Mouse (Mus musculus): ENCODE data around the gene Zdhhc14. TPM values are rescaled to one million over a fixed set of nuclear protein-coding genes. Genes with fewer than 3 reads are reported as not detected.
A peak's percentile ranks its signal among the peaks of the same experiment; 100 is the strongest.

The Zdhhc14 gene
- polyA plus RNA-seq, 1 experiment from 2014 or later: 13.4 TPM

DNA sequence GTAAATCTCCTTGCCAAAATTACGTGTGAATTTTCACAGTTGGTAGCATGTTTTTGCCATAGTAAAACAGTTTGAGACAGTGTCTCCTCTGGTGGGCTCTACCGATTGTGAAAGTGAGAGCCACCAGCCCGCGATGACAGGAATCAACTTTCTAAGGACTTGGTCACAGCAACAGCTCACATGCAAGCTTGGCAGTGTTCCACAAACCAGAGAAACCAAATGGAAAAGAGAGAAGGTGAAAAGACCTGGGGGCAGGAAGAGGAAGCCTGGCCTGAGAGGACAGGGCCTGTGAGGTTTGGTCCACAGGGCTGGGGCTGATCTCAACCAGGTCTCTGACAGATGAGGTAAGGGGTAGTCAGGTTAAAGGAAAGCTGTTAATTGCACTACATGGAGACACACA lies 195.5 kb downstream of the Zdhhc14 start:
- Histone ChIP-seq H3K4me2 (no peak overlapping the region), H3K36me3 (no peaks in the 10 kb centered on the region), H3K4me3 (replicated peaks) (no peak overlapping the region), H3K27ac (replicated peaks) (no peak overlapping the region), H3K27me3 (replicated peaks) (no peaks in the 10 kb centered on the region), H3K9ac (replicated peaks) (no peak overlapping the region), H3K9me3 (replicated peaks) (no peaks in the 10 kb centered on the region), H3K4me1 (no peaks in the 10 kb centered on the region)
- WGBS: 80% methylated on average over 4 of the region's 4 CpGs
- ATAC-seq (ENCODE audit: low FRiP score): no peak

DNA sequence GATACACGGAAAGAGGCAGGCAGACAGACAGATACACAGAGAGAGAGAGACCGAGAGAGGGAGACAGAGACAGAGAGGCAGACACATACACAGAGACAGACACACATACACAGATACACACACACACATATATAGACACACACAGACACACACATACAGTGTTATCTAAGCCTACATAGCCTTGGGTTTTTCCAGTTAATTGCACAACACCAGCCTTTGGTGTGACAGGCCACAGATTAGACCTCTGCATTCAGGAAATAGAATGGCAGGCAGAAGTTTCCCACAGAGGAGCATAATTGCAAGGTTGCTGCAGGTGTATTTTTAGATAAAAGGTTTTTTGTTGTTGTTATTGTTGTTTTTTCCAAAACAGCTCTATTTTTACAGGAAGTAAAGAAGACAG lies 195.9 kb downstream of the Zdhhc14 start:
- 96% methylated on average over 2 of the region's 2 CpGs for WGBS
- Histone ChIP-seq H3K9me3 (replicated peaks) (no peaks in the 10 kb centered on the region), H3K27ac (replicated peaks) (no peak overlapping the region), H3K9ac (replicated peaks) (no peak overlapping the region), H3K4me2 (no peak overlapping the region), H3K27me3 (replicated peaks) (no peaks in the 10 kb centered on the region), H3K4me1 (no peaks in the 10 kb centered on the region), H3K36me3 (no peaks in the 10 kb centered on the region), H3K4me3 (replicated peaks) (no peak overlapping the region)
- ATAC-seq (ENCODE audit: low FRiP score): no peak

- Histone ChIP-seq H3K27ac (replicated peaks) (no peak overlapping the region), H3K9ac (replicated peaks) (no peak overlapping the region), H3K4me3 (replicated peaks) (no peak overlapping the region), H3K36me3 (no peaks in the 10 kb centered on the region), H3K9me3 (replicated peaks) (no peaks in the 10 kb centered on the region), H3K27me3 (replicated peaks) (no peaks in the 10 kb centered on the region), H3K4me1 (no peaks in the 10 kb centered on the region), H3K4me2 (no peak overlapping the region)
- ATAC-seq (ENCODE audit: low FRiP score): no peak
Observed at GRCm38 (mm10) chr17:5688669-5689068, 196.3 kb downstream of the Zdhhc14 start.

- Histone ChIP-seq H3K27ac (replicated peaks) (no peak overlapping the region), H3K9ac (replicated peaks) (no peak overlapping the region), H3K4me1 (no peaks in the 10 kb centered on the region), H3K4me3 (replicated peaks) (no peak overlapping the region), H3K9me3 (replicated peaks) (no peaks in the 10 kb centered on the region), H3K36me3 (no peaks in the 10 kb centered on the region), H3K27me3 (replicated peaks) (no peaks in the 10 kb centered on the region), H3K4me2 (no peak overlapping the region)
- 77% methylated on average over 8 of the region's 8 CpGs for WGBS
- ATAC-seq (ENCODE audit: low FRiP score): no peak
Observed at GRCm38 (mm10) chr17:5690746-5691535, 198.6 kb downstream of the Zdhhc14 start.

GRCm38 (mm10) chr17:5692661-5693060 lies 200.3 kb downstream of the Zdhhc14 start:
- WGBS: 83% methylated on average over 3 of the region's 3 CpGs
- H3K27me3 ChIP-seq (replicated peaks): no peaks in the 10 kb centered on the region
- no peaks in the 10 kb centered on the region for H3K4me1 ChIP-seq
- H3K27ac ChIP-seq (replicated peaks): no peak overlapping the region
- H3K9me3 ChIP-seq (replicated peaks): no peaks in the 10 kb centered on the region
- no peak for ATAC-seq (ENCODE audit: low FRiP score)
- no peak overlapping the region for H3K9ac ChIP-seq (replicated peaks)
- no peaks in the 10 kb centered on the region for H3K36me3 ChIP-seq
- H3K4me3 ChIP-seq (replicated peaks): no peak overlapping the region
- no peak overlapping the region for H3K4me2 ChIP-seq

DNA sequence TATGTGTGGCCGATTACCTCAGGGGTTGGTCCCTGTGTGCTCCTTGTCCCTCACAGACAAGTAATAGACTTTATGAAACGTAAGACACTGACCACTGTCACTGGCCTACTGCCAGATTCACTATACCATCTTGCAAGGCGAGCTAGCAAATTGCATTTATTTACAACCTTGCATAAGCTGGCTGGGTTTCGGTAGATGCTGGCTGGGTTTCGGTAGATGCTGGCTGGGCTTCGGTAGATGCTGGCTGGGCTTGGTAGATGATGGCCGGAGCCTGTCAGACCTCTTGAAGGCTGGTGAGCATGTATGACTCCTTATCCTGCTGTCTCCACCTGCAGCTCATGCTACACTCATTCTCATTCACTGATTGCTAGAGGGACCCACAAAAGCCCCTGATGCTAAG lies 200.9 kb downstream of the Zdhhc14 start:
- Histone ChIP-seq H3K27ac (replicated peaks) (no peak overlapping the region), H3K36me3 (no peaks in the 10 kb centered on the region), H3K4me1 (peaks cover 2% of the 10 kb centered on the region; the same call in 1 of the 2 replicates), H3K9me3 (replicated peaks) (no peaks in the 10 kb centered on the region), H3K27me3 (replicated peaks) (no peaks in the 10 kb centered on the region), H3K4me2 (no peak overlapping the region), H3K4me3 (replicated peaks) (no peak overlapping the region), H3K9ac (replicated peaks) (no peak overlapping the region)
- ATAC-seq (ENCODE audit: low FRiP score): no peak
- 82% methylated on average over 7 of the region's 7 CpGs for WGBS

DNA sequence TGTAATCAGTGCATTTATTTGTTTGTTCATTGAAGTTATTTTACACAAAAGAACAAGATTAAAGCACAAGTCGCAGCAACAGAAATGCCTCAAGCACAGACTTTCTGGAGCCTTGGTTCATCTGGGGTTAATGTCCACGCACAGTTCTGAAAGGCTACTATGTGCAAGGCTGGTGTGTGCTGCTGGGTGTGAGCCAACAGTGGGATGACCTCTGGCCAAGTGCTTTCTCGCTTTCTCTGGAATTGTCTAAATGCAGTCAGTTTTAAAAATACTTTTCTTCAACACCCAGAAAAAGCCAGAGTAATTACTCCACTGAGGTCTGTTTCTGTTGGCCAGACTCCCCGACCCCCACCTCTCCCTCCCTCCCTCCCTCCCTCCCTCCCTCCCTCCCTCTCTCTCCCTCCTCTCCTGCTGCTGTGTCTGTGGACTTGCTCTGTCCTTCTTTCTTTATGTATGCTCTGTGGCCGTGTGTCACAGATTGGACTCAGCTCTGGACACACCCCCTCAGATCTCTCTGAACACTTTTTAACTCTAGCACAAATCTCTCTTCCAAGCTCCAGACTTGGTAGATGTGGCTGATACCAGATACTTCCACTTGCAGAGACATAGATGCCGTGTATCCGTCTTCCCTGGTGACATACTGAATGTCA lies 206.2 kb downstream of the Zdhhc14 start:
- Histone ChIP-seq H3K9me3 (replicated peaks) (no peaks in the 10 kb centered on the region), H3K9ac (replicated peaks) (no peak overlapping the region), H3K27me3 (replicated peaks) (no peaks in the 10 kb centered on the region), H3K27ac (replicated peaks) (0 out of 2 replicates have a peak overlapping the region, but pooled peaks have one; percentile 25), H3K4me3 (replicated peaks) (no peak overlapping the region), H3K36me3 (no peaks in the 10 kb centered on the region), H3K4me1 (peaks cover 4% of the 10 kb centered on the region; the same call in 1 of the 2 replicates), H3K4me2 (no peak overlapping the region)
- no peak for ATAC-seq (ENCODE audit: low FRiP score)
- 51% methylated on average over 7 of the region's 7 CpGs for WGBS

GRCm38 (mm10) chr17:5710320-5711104 lies 218.2 kb downstream of the Zdhhc14 start:
- Histone ChIP-seq H3K27ac (replicated peaks) (0 out of 2 replicates have a peak overlapping the region, but pooled peaks have one; percentile 45), H3K4me2 (no peak overlapping the region), H3K36me3 (no peaks in the 10 kb centered on the region), H3K4me3 (replicated peaks) (no peak overlapping the region), H3K4me1 (peaks cover 13% of the 10 kb centered on the region), H3K9ac (replicated peaks) (no peak overlapping the region), H3K27me3 (replicated peaks) (no peaks in the 10 kb centered on the region), H3K9me3 (replicated peaks) (no peaks in the 10 kb centered on the region)
- WGBS: 50% methylated on average over 7 of the region's 7 CpGs
- ATAC-seq (ENCODE audit: low FRiP score): no peak

DNA sequence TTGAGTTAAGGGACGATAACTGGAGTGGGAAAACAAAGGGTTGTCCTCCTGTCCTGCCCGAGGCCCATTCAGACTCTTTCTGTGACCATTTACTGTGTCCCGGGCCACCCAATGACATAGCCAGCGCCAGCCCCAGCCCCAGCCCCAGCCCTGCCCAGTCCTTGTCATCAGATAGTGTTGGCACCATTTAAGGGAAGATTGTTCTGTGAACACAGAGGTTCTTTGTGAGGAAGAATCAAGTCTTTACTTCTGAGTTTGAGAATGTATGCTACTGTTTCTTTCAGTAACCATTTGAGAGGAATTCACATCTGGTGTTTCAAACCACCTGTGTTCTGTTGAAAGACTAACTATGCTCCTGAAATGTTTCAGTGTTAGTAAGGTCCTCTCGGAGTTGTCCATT lies 219.5 kb downstream of the Zdhhc14 start:
- Histone ChIP-seq H3K27me3 (replicated peaks) (no peaks in the 10 kb centered on the region), H3K4me2 (no peak overlapping the region), H3K27ac (replicated peaks) (no peak overlapping the region), H3K9me3 (replicated peaks) (no peaks in the 10 kb centered on the region), H3K9ac (replicated peaks) (no peak overlapping the region), H3K4me3 (replicated peaks) (no peak overlapping the region), H3K36me3 (no peaks in the 10 kb centered on the region), H3K4me1 (peaks cover 13% of the 10 kb centered on the region)
- 73% methylated on average over 5 of the region's 5 CpGs for WGBS
- ATAC-seq (ENCODE audit: low FRiP score): no peak

DNA sequence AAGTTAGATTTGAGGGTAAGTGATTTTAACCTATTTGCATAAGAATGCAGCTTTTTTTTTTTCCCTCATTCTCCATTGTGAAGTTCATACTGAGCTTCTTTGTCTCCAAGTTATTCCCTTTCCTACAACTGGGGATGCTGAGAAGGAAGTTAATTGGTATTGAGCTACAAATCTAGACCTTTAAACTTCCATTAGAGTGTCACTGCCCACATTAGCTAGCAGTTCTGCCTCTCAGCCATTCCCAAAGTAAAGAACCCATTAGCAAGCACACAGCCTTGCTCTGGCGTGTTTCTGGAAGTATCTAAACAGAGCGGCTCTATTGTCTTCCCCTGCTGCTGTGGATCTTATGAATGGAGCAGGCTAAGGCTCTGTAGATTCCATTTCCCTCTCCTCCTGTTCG lies 220.8 kb downstream of the Zdhhc14 start:
- Histone ChIP-seq H3K4me2 (no peak overlapping the region), H3K4me1 (peaks cover 13% of the 10 kb centered on the region), H3K36me3 (no peaks in the 10 kb centered on the region), H3K9ac (replicated peaks) (no peak overlapping the region), H3K9me3 (replicated peaks) (no peaks in the 10 kb centered on the region), H3K27ac (replicated peaks) (0 out of 2 replicates have a peak overlapping the region, but pooled peaks have one; percentile 23), H3K27me3 (replicated peaks) (no peaks in the 10 kb centered on the region), H3K4me3 (replicated peaks) (no peak overlapping the region)
- WGBS: 23% methylated on average over 3 of the region's 3 CpGs
- ATAC-seq (ENCODE audit: low FRiP score): no peak

- Histone ChIP-seq H3K4me3 (replicated peaks) (no peak overlapping the region), H3K27ac (replicated peaks) (no peak overlapping the region), H3K4me1 (peaks cover 7% of the 10 kb centered on the region), H3K9ac (replicated peaks) (no peak overlapping the region), H3K36me3 (no peaks in the 10 kb centered on the region), H3K27me3 (replicated peaks) (no peaks in the 10 kb centered on the region), H3K4me2 (no peak overlapping the region), H3K9me3 (replicated peaks) (no peaks in the 10 kb centered on the region)
- ATAC-seq (ENCODE audit: low FRiP score): no peak
- 70% methylated on average over 4 of the region's 4 CpGs for WGBS
Observed at GRCm38 (mm10) chr17:5716912-5717311, 224.6 kb downstream of the Zdhhc14 start.
